Mouse (Mus musculus) spleen, adult 2 months (tissue): Measurements from ENCODE around the gene Tbl2. TPM values are rescaled to one million over a fixed set of nuclear protein-coding genes. Genes with fewer than 3 reads are reported as not detected.

Experiments used
- DNase-seq, 2 experiments: peaks; one replicate each; pipeline versions ENCODE4 v3.0.0 to v3.0.0-alpha.2; 2012 to 2021; ENCODE audit warnings: low spot score in 2 of 2, low read depth in 1 of 2
- H3K27ac ChIP-seq: fragments of 200-500 bp; 2 replicates; pipeline ENCODE4 v1.5.1; 2012; ENCODE audit warnings: low read length, inconsistent platforms; ENCODE audit not compliant: insufficient read depth
- H3K27me3 ChIP-seq: fragments of 200-500 bp; 2 replicates; pipeline ENCODE4 v1.6.1; 2012; ENCODE audit warnings: mild to moderate bottlenecking, moderate library complexity, low read length, inconsistent platforms; ENCODE audit not compliant: control insufficient read depth, insufficient read depth
- H3K36me3 ChIP-seq: fragments of 200-500 bp; 2 replicates; pipeline ENCODE4 v1.6.1; 2012; ENCODE audit warnings: mild to moderate bottlenecking, low read length, inconsistent platforms; ENCODE audit not compliant: control insufficient read depth, insufficient read depth
- H3K4me1 ChIP-seq: fragments of 200-500 bp; 2 replicates; pipeline ENCODE4 v1.6.1; 2011; ENCODE audit warnings: inconsistent platforms; ENCODE audit not compliant: control insufficient read depth, insufficient read depth, insufficient read length
- H3K4me3 ChIP-seq: fragments of 200-500 bp; 2 replicates; pipeline ENCODE4 v1.5.1; 2011; ENCODE audit warnings: mild to moderate bottlenecking, inconsistent platforms; ENCODE audit not compliant: insufficient read depth, insufficient read length; ENCODE audit errors: extremely low read depth
- CTCF ChIP-seq: fragments of 200-500 bp; IDR thresholded peaks from 2 replicates; pipeline ENCODE4 v1.5.1; 2011; ENCODE audit warnings: mild to moderate bottlenecking, inconsistent platforms; ENCODE audit not compliant: insufficient read depth, insufficient read length, insufficient replicate concordance; ENCODE audit errors: extremely low read depth
- POLR2A ChIP-seq: fragments of 200-500 bp; IDR thresholded peaks from 2 replicates; pipeline ENCODE4 v1.6.1; 2011; ENCODE audit warnings: low read depth, low read length, inconsistent platforms
- WGBS: fragments of 180-500 bp; shearing (Covaris S2); methylation state at CpG from one replicate; pipeline ENCODE4 v1.1.7; 2018; 5-methylcytosine and 5-hydroxymethylcytosine counted together
- polyA plus RNA-seq: library from polyadenylated mRNA; depleted of rRNA; stranded (reverse); fragments of >200 nt; gene quantifications from 2 replicates; pipeline ENCODE4 v1.2.3, GENCODE M21; 2012; rRNA removed

Tbl2 gene
- polyA plus RNA-seq, 1 experiment, result 7.2 TPM

DNA sequence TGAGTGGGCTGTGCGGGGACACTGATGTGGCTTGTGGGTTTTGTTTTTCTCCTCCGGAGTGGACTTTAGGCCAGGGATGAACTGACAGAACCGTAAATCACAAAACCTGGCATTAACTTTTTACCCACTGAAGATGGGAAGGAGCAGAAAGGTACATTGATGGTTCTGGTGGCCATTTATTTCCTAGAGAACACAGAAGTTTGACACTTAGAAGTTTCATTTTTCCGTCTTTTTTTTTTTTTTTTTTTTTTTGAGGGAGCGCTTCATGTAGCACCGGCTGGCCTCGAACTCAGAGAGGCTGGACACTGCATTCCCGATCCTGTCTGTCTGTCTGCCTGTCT lies 38.7 kb downstream of the Tbl2 start:
- no peak for DNase-seq
- WGBS, result 1% methylated on average over 8 of the region's 8 CpGs
- Histone ChIP-seq H3K27me3 (no peaks in the 10 kb centered on the region), H3K4me3 (peak overlapping the region; percentile 95), H3K4me1 (peaks cover 9% of the 10 kb centered on the region), H3K36me3 (0 out of 2 replicates have a peak, but pooled peaks cover 1% of the 10 kb centered on the region), H3K27ac (peak overlapping the region; percentile 96)
- no peak for TF ChIP-seq POLR2A

GRCm38 (mm10) chr5:135189281-135190022 lies 40.0 kb downstream of the Tbl2 start:
- H3K4me3 ChIP-seq, result no peak overlapping the region
- 33% methylated on average over 2 of the region's 2 CpGs for WGBS
- DNase-seq, result no peak
- H3K36me3 ChIP-seq, result 0 out of 2 replicates have a peak, but pooled peaks cover 1% of the 10 kb centered on the region
- no peak overlapping the region for H3K27ac ChIP-seq
- H3K27me3 ChIP-seq, result no peaks in the 10 kb centered on the region
- TF ChIP-seq CTCF, result no peak
- peaks cover 9% of the 10 kb centered on the region for H3K4me1 ChIP-seq

DNA sequence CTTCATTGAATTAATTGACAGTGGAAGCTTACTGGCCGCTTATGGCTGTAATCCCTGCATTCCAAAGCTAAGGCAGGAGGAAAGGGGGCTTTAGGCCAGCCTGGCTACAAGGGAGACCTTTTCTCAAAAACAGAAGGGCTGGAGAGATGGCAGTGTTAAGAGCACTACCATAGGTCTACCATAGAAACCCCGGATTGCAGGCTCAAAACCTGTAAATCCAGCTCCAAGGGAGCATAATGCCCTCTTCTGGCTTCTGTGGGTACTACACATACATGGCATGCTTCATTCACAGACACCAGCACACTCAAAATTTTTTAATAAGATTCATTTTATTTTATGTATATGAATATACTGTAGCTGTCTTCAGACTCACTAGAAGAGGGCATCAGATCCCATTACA lies 42.2 kb downstream of the Tbl2 start:
- Histone ChIP-seq H3K27ac (no peak overlapping the region), H3K4me3 (no peak overlapping the region), H3K27me3 (no peaks in the 10 kb centered on the region), H3K4me1 (peaks cover 9% of the 10 kb centered on the region), H3K36me3 (peaks cover 1% of the 10 kb centered on the region; the same call in 1 of the 2 replicates)
- peak; percentile 64 to 66 for DNase-seq
- 43% methylated on average over 2 of the region's 2 CpGs for WGBS
- TF ChIP-seq POLR2A (no peak), CTCF (peak; percentile 35; the same call in 1 of the 2 replicates)

GRCm38 (mm10) chr5:135192431-135192830 lies 43.0 kb downstream of the Tbl2 start:
- H3K36me3 ChIP-seq, result peaks cover 3% of the 10 kb centered on the region
- H3K27me3 ChIP-seq, result no peaks in the 10 kb centered on the region
- no peak overlapping the region for H3K27ac ChIP-seq
- TF ChIP-seq POLR2A (no peak), CTCF (no peak)
- H3K4me1 ChIP-seq, result peaks cover 9% of the 10 kb centered on the region
- no peak overlapping the region for H3K4me3 ChIP-seq
- WGBS, result 98% methylated on average over 1 of the region's 1 CpGs
- no peak for DNase-seq

- no peak for TF ChIP-seq POLR2A
- H3K27ac ChIP-seq, result no peak overlapping the region
- H3K27me3 ChIP-seq, result no peaks in the 10 kb centered on the region
- no peaks in the 10 kb centered on the region; the same call in 1 of the 2 replicates for H3K4me1 ChIP-seq
- peaks cover 16% of the 10 kb centered on the region for H3K36me3 ChIP-seq
- no peak for DNase-seq
- WGBS, result 44% methylated on average over 6 of the region's 6 CpGs
- no peak overlapping the region for H3K4me3 ChIP-seq
These were observed 46.9 kb downstream of the Tbl2 start for GRCm38 (mm10) chr5:135196367-135196766.

GRCm38 (mm10) chr5:135202763-135203162 lies 53.3 kb downstream of the Tbl2 start:
- DNase-seq, result no peak
- no peak overlapping the region for H3K4me3 ChIP-seq
- no peaks in the 10 kb centered on the region for H3K27me3 ChIP-seq
- peaks cover 35% of the 10 kb centered on the region for H3K36me3 ChIP-seq
- no peaks in the 10 kb centered on the region for H3K4me1 ChIP-seq
- WGBS, result 91% methylated on average over 3 of the region's 3 CpGs
- no peak overlapping the region for H3K27ac ChIP-seq
- TF ChIP-seq CTCF (no peak), POLR2A (no peak)

DNA sequence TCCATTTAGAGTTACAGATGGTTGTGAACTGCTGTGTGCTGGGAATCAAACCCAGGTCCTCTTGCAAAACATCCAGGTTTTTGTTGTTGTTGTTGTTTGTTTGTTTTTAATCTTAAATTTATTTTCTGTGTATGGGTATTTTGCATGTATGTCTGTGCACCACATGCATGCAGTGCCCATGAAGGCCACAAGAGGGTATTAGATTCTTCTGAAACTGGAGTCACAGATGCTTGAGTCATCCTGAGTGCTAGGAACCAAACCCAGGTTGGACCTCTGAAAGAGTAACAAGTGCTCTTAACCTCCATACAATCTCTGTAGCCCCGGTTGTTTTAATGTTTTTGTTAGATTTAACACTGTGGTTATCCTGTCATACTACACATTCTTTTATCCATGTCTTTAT lies 58.7 kb downstream of the Tbl2 start:
- TF ChIP-seq CTCF (no peak), POLR2A (no peak)
- 98% methylated on average over 1 of the region's 1 CpGs for WGBS
- no peak for DNase-seq
- Histone ChIP-seq H3K27me3 (no peaks in the 10 kb centered on the region; the same call in 1 of the 2 replicates), H3K27ac (no peak overlapping the region), H3K36me3 (peaks cover 44% of the 10 kb centered on the region), H3K4me1 (no peaks in the 10 kb centered on the region), H3K4me3 (no peak overlapping the region)

Other genes starting within 250 kb of the Tbl2 start
- gene Tmem270, start 242.9 kb upstream of the Tbl2 start, polyA plus RNA-seq, result 0.14 TPM in 1 of 2 replicates, not detected in the other
- gene Cldn13, start 234.1 kb upstream of the Tbl2 start, polyA plus RNA-seq, result 32.3 and 35.1 TPM in 2 replicates
- 9.8 and 11.3 TPM in 2 replicates for gene Mettl27, start 217.3 kb upstream of the Tbl2 start, polyA plus RNA-seq
- 0.38 and 0.44 TPM in 2 replicates for gene Cldn4, start 202.7 kb upstream of the Tbl2 start, polyA plus RNA-seq
- 3.1 and 5.0 TPM in 2 replicates for gene Cldn3, start 163.4 kb upstream of the Tbl2 start, polyA plus RNA-seq
- 43.6 and 53.7 TPM in 2 replicates for gene Abhd11, start 140.5 kb upstream of the Tbl2 start, polyA plus RNA-seq
- 8.5 and 9.0 TPM in 2 replicates for gene Stx1a, start 126.2 kb upstream of the Tbl2 start, polyA plus RNA-seq
- 15.5 and 23.5 TPM in 2 replicates for gene Dnajc30, start 85.5 kb upstream of the Tbl2 start, polyA plus RNA-seq
- 47.5 and 67.3 TPM in 2 replicates for gene Bud23, start 84.7 kb upstream of the Tbl2 start, polyA plus RNA-seq
- gene Vps37d, start 71.4 kb upstream of the Tbl2 start, polyA plus RNA-seq, result 0.78 and 1.4 TPM in 2 replicates
- gene Mlxipl, start 59.8 kb upstream of the Tbl2 start, polyA plus RNA-seq, result 0.70 and 1.2 TPM in 2 replicates
- gene Bcl7b, start 18.6 kb downstream of the Tbl2 start, polyA plus RNA-seq, result 34.3 and 37.3 TPM in 2 replicates
- 21.9 and 22.6 TPM in 2 replicates for gene Baz1b, start 37.6 kb downstream of the Tbl2 start, polyA plus RNA-seq
- gene Fzd9, start 101.6 kb downstream of the Tbl2 start, polyA plus RNA-seq, result 0.55 and 0.67 TPM in 2 replicates
- not detected in 2 replicates for gene Fkbp6, start 200.4 kb downstream of the Tbl2 start, polyA plus RNA-seq
- gene Trim50, start 203.6 kb downstream of the Tbl2 start, polyA plus RNA-seq, result 0.31 and 0.55 TPM in 2 replicates
- 31.1 and 33.7 TPM in 2 replicates for gene Nsun5, start 220.3 kb downstream of the Tbl2 start, polyA plus RNA-seq
- 26.5 and 29.6 TPM in 2 replicates for gene Pom121, start 244.9 kb downstream of the Tbl2 start, polyA plus RNA-seq